Mouse (Mus musculus): Measurements from ENCODE around the gene Gm37240. TPM values are rescaled to one million over a fixed set of nuclear protein-coding genes. Genes with fewer than 3 reads are reported as not detected.

The Gm37240 gene
- polyA plus RNA-seq, 1 experiment from 2014 or later = 0.67 TPM

- ATAC-seq (ENCODE audit: low FRiP score) = no peak
- Histone ChIP-seq H3K36me3 (ENCODE audit: control insufficient read depth, insufficient read depth, low read length) (no peaks in the 10 kb centered on the region), H3K27ac (ENCODE audit: low read depth, low read length) (no peak overlapping the region), H3K4me2 (no peak overlapping the region), H3K4me3 (ENCODE audit: low read depth, low read length) (no peak overlapping the region), H3K9ac (ENCODE audit: low read length) (no peak overlapping the region), H3K4me1 (ENCODE audit: control insufficient read depth, insufficient read depth, low read length) (peaks cover 2% of the 10 kb centered on the region; the same call in 1 of the 2 replicates), H3K9me3 (ENCODE audit: control insufficient read depth, low read length) (no peaks in the 10 kb centered on the region), H3K27me3 (ENCODE audit: control insufficient read depth, insufficient read depth, low read length) (no peaks in the 10 kb centered on the region)
- 91% methylated on average over 8 of the region's 8 CpGs for WGBS
- DNase-seq (ENCODE audit: low spot score, missing footprints) = peak; percentile 70
Observed at GRCm38 (mm10) chr3:85679312-85679933, 207.9 kb downstream of the Gm37240 start.

GRCm38 (mm10) chr3:85677952-85678351 is 209.4 kb downstream of the Gm37240 start:
- WGBS = 75% methylated on average over 3 of the region's 3 CpGs
- Histone ChIP-seq H3K36me3 (ENCODE audit: control insufficient read depth, insufficient read depth, low read length) (no peaks in the 10 kb centered on the region), H3K27ac (ENCODE audit: low read depth, low read length) (no peak overlapping the region), H3K4me1 (ENCODE audit: control insufficient read depth, insufficient read depth, low read length) (peaks cover 2% of the 10 kb centered on the region; the same call in 1 of the 2 replicates), H3K9me3 (ENCODE audit: control insufficient read depth, low read length) (no peaks in the 10 kb centered on the region), H3K27me3 (ENCODE audit: control insufficient read depth, insufficient read depth, low read length) (no peaks in the 10 kb centered on the region), H3K4me3 (ENCODE audit: low read depth, low read length) (no peak overlapping the region), H3K9ac (ENCODE audit: low read length) (no peak overlapping the region), H3K4me2 (no peak overlapping the region)
- peak; percentile 72 for DNase-seq (ENCODE audit: low spot score, missing footprints)
- no peak for ATAC-seq (ENCODE audit: low FRiP score)

GRCm38 (mm10) chr3:85677133-85677532 is 210.2 kb downstream of the Gm37240 start:
- DNase-seq (ENCODE audit: low spot score, missing footprints) (no peak), ATAC-seq (ENCODE audit: low FRiP score) (no peak)
- no peak overlapping the region for H3K4me2 ChIP-seq
- no peaks in the 10 kb centered on the region for H3K27me3 ChIP-seq (ENCODE audit: control insufficient read depth, insufficient read depth, low read length)
- WGBS = 89% methylated on average over 8 of the region's 8 CpGs
- no peaks in the 10 kb centered on the region for H3K9me3 ChIP-seq (ENCODE audit: control insufficient read depth, low read length)
- peaks cover 2% of the 10 kb centered on the region; the same call in 1 of the 2 replicates for H3K4me1 ChIP-seq (ENCODE audit: control insufficient read depth, insufficient read depth, low read length)
- H3K36me3 ChIP-seq (ENCODE audit: control insufficient read depth, insufficient read depth, low read length) = no peaks in the 10 kb centered on the region
- H3K9ac ChIP-seq (ENCODE audit: low read length) = no peak overlapping the region
- H3K4me3 ChIP-seq (ENCODE audit: low read depth, low read length) = no peak overlapping the region
- no peak overlapping the region for H3K27ac ChIP-seq (ENCODE audit: low read depth, low read length)

GRCm38 (mm10) chr3:85669844-85670243 is 217.5 kb downstream of the Gm37240 start:
- 88% methylated on average over 6 of the region's 6 CpGs for WGBS
- no peaks in the 10 kb centered on the region for H3K9me3 ChIP-seq (ENCODE audit: control insufficient read depth, low read length)
- no peaks in the 10 kb centered on the region for H3K36me3 ChIP-seq (ENCODE audit: control insufficient read depth, insufficient read depth, low read length)
- no peak overlapping the region for H3K4me3 ChIP-seq (ENCODE audit: low read depth, low read length)
- H3K27me3 ChIP-seq (ENCODE audit: control insufficient read depth, insufficient read depth, low read length) = no peaks in the 10 kb centered on the region
- H3K27ac ChIP-seq (ENCODE audit: low read depth, low read length) = no peak overlapping the region
- DNase-seq (ENCODE audit: low spot score, missing footprints) (peak; percentile 12), ATAC-seq (ENCODE audit: low FRiP score) (no peak)
- no peak overlapping the region for H3K4me2 ChIP-seq
- H3K9ac ChIP-seq (ENCODE audit: low read length) = no peak overlapping the region
- no peaks in the 10 kb centered on the region for H3K4me1 ChIP-seq (ENCODE audit: control insufficient read depth, insufficient read depth, low read length)

GRCm38 (mm10) chr3:85667683-85668082 is 219.6 kb downstream of the Gm37240 start:
- Histone ChIP-seq H3K4me2 (no peak overlapping the region), H3K4me3 (ENCODE audit: low read depth, low read length) (no peak overlapping the region), H3K9me3 (ENCODE audit: control insufficient read depth, low read length) (no peaks in the 10 kb centered on the region), H3K27ac (ENCODE audit: low read depth, low read length) (no peak overlapping the region), H3K9ac (ENCODE audit: low read length) (no peak overlapping the region), H3K27me3 (ENCODE audit: control insufficient read depth, insufficient read depth, low read length) (no peaks in the 10 kb centered on the region), H3K4me1 (ENCODE audit: control insufficient read depth, insufficient read depth, low read length) (no peaks in the 10 kb centered on the region), H3K36me3 (ENCODE audit: control insufficient read depth, insufficient read depth, low read length) (no peaks in the 10 kb centered on the region)
- DNase-seq (ENCODE audit: low spot score, missing footprints) (no peak), ATAC-seq (ENCODE audit: low FRiP score) (no peak)
- 92% methylated on average over 6 of the region's 6 CpGs for WGBS

GRCm38 (mm10) chr3:85666736-85667135 is 220.6 kb downstream of the Gm37240 start:
- Histone ChIP-seq H3K27me3 (ENCODE audit: control insufficient read depth, insufficient read depth, low read length) (no peaks in the 10 kb centered on the region), H3K4me3 (ENCODE audit: low read depth, low read length) (no peak overlapping the region), H3K9me3 (ENCODE audit: control insufficient read depth, low read length) (no peaks in the 10 kb centered on the region), H3K4me1 (ENCODE audit: control insufficient read depth, insufficient read depth, low read length) (no peaks in the 10 kb centered on the region), H3K27ac (ENCODE audit: low read depth, low read length) (no peak overlapping the region), H3K36me3 (ENCODE audit: control insufficient read depth, insufficient read depth, low read length) (no peaks in the 10 kb centered on the region), H3K4me2 (no peak overlapping the region), H3K9ac (ENCODE audit: low read length) (no peak overlapping the region)
- no peak for DNase-seq (ENCODE audit: low spot score, missing footprints)
- no peak for ATAC-seq (ENCODE audit: low FRiP score)
- WGBS = 88% methylated on average over 12 of the region's 12 CpGs

GRCm38 (mm10) chr3:85666166-85666565 is 221.2 kb downstream of the Gm37240 start:
- Histone ChIP-seq H3K36me3 (ENCODE audit: control insufficient read depth, insufficient read depth, low read length) (no peaks in the 10 kb centered on the region), H3K4me1 (ENCODE audit: control insufficient read depth, insufficient read depth, low read length) (no peaks in the 10 kb centered on the region), H3K4me2 (no peak overlapping the region), H3K4me3 (ENCODE audit: low read depth, low read length) (no peak overlapping the region), H3K9me3 (ENCODE audit: control insufficient read depth, low read length) (no peaks in the 10 kb centered on the region), H3K27ac (ENCODE audit: low read depth, low read length) (no peak overlapping the region), H3K9ac (ENCODE audit: low read length) (no peak overlapping the region), H3K27me3 (ENCODE audit: control insufficient read depth, insufficient read depth, low read length) (no peaks in the 10 kb centered on the region)
- DNase-seq (ENCODE audit: low spot score, missing footprints) (peak; percentile 51), ATAC-seq (ENCODE audit: low FRiP score) (no peak)
- 68% methylated on average over 3 of the region's 3 CpGs for WGBS

GRCm38 (mm10) chr3:85664591-85665171 is 222.6 kb downstream of the Gm37240 start:
- ATAC-seq (ENCODE audit: low FRiP score) (no peak), DNase-seq (ENCODE audit: low spot score, missing footprints) (peak; percentile 61)
- Histone ChIP-seq H3K4me3 (ENCODE audit: low read depth, low read length) (no peak overlapping the region), H3K4me2 (no peak overlapping the region), H3K36me3 (ENCODE audit: control insufficient read depth, insufficient read depth, low read length) (no peaks in the 10 kb centered on the region), H3K27me3 (ENCODE audit: control insufficient read depth, insufficient read depth, low read length) (no peaks in the 10 kb centered on the region), H3K9me3 (ENCODE audit: control insufficient read depth, low read length) (no peaks in the 10 kb centered on the region), H3K27ac (ENCODE audit: low read depth, low read length) (no peak overlapping the region), H3K9ac (ENCODE audit: low read length) (no peak overlapping the region), H3K4me1 (ENCODE audit: control insufficient read depth, insufficient read depth, low read length) (no peaks in the 10 kb centered on the region)
- 93% methylated on average over 10 of the region's 10 CpGs for WGBS

GRCm38 (mm10) chr3:85663826-85664225 is 223.5 kb downstream of the Gm37240 start:
- ATAC-seq (ENCODE audit: low FRiP score) = no peak
- Histone ChIP-seq H3K36me3 (ENCODE audit: control insufficient read depth, insufficient read depth, low read length) (no peaks in the 10 kb centered on the region), H3K9me3 (ENCODE audit: control insufficient read depth, low read length) (no peaks in the 10 kb centered on the region), H3K4me1 (ENCODE audit: control insufficient read depth, insufficient read depth, low read length) (no peaks in the 10 kb centered on the region), H3K27me3 (ENCODE audit: control insufficient read depth, insufficient read depth, low read length) (no peaks in the 10 kb centered on the region), H3K9ac (ENCODE audit: low read length) (no peak overlapping the region), H3K4me3 (ENCODE audit: low read depth, low read length) (no peak overlapping the region), H3K4me2 (no peak overlapping the region), H3K27ac (ENCODE audit: low read depth, low read length) (no peak overlapping the region)
- WGBS = 75% methylated on average over 5 of the region's 5 CpGs
- peak; percentile 37 for DNase-seq (ENCODE audit: low spot score, missing footprints)

All from midbrain, embryonic 11.5 days (tissue).